Mouse (Mus musculus): Measurements from ENCODE around the gene Ifi211.
"Not testable (repeated sequence)": the region's sequence is repeated elsewhere in the genome, so short reads cannot be mapped to it uniquely, and the experiment has no call there.

Ifi211 gene

DNA sequence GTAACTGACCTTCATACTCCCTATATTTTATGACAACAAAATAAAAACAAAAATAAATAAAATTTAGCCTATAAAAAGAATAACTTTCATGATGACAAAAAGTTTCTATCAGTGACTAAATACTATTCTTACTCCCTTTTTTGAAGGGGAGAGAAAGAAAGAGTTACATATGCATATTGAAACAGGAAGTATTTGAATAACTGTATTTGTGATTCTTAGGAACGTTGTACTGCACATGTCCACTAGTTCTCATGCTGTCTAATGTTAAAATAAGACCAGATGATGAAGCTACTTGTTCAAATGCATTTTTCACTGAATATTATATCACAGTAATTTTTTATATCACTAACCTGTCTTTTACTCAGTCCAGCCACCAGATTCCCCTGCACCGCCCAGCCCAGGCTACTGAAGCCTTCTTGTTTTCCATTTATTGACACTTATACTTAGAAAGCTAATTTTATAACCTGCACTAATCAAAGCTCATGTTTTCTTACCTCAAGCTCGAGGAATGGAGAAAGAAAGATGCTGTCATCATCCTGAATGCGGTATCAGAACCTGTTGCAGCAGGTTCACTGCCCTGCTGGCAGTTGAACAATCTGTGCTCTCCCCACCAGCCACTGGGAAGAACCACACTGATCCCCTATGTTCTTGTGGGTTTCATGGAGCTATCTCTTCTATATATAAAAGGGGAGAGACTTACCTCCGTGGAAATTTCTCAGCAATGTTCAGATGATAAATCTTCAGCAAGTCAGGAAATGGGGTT, 33.4 kb downstream of the Ifi211 start:
- peak in 1 of 2 experiments; percentile 6 for DNase-seq

- not testable (repeated sequence) for DNase-seq
These were observed 34.6 kb downstream of the Ifi211 start for GRCm38 (mm10) chr1:173878264-173878663.

- not testable (repeated sequence) for DNase-seq
These were observed 35.7 kb downstream of the Ifi211 start for GRCm38 (mm10) chr1:173877125-173877524.

DNA sequence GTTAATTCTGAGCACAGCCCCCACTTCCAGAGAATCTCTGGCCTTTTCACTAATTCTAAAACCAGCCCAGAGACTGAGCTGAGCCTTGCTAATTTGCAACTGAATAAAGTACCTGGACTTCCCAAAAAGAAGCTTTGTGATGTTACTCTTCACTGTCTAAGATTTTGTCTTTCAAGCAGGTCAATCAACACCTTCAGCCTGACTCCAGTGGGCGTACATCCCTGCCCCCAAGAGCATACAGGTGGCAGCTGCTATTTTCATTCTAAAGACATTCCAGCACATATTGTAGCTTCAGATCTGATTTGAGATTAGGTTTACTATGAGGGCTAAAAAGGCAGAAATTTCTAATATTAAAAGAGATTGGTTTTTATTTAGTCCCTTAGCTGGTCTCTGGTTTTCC, 44.3 kb downstream of the Ifi211 start:
- not testable (repeated sequence) for DNase-seq

DNA sequence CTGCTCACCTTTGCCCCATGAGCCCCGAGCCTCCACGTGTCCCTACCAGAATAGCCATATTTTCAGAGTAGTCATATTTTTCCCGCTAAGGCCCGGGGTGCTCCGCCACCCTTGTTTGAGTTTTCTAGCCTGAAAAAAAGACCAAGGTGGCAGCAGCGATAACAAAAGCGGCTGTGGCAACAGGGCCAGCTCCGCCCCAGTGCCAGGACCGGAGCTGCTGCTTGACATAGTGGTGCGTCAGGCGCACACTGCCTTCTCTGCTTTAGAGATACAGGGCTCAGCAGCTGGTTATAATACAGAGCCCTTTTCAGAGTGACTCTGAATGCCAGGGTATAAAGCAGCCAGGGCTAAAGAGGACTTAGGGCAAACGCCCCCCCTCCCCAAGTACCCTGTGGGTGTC, 46.3 kb downstream of the Ifi211 start:
- no peak for DNase-seq

- peak in 1 of 2 experiments; percentile 14 for DNase-seq
These were observed 59.1 kb downstream of the Ifi211 start for GRCm38 (mm10) chr1:173853711-173854110.

GRCm38 (mm10) chr1:173852853-173853252, 60.0 kb downstream of the Ifi211 start:
- DNase-seq, result not testable (repeated sequence)

All from cerebellum, postnatal 25 days (tissue).